Mouse (Mus musculus) Patski (cell line): Measurements from ENCODE around the gene Fbxl3. TPM values are rescaled to one million over a fixed set of nuclear protein-coding genes. Genes with fewer than 3 reads are reported as not detected.

Experiments
- ATAC-seq: fragments of 100-300 bp; one replicate; pipeline ENCODE4 v1.8.0; 2021
- CTCF ChIA-PET: fragments of 350-600 bp; sonication (Branson Sonifier 250); formaldehyde crosslinking; loops from one replicate; lab custom pipeline; 2022; ENCODE audit warnings: inconsistent platforms; lab: Charles Lee
- POLR2A ChIA-PET: fragments of 350-600 bp; sonication (Branson Sonifier 250); formaldehyde crosslinking; loops from one replicate; lab custom pipeline; 2022; ENCODE audit warnings: antibody characterized with exemption, inconsistent platforms; lab: Charles Lee
- DNase-seq: peaks from one replicate; pipeline ENCODE4 v3.0.0-alpha.2; 2011; ENCODE audit warnings: low read depth, low spot score
- H3K27me3 ChIP-seq: fragments of 371-371 bp; one replicate; pipeline ENCODE4 v1.5.1; 2021
- CTCF ChIP-seq: fragments of 100-300 bp; IDR thresholded peaks from one replicate; pipeline ENCODE4 v1.5.1; 2021
- in situ Hi-C: fragments of 300-500 bp; cut with MboI; formaldehyde crosslinking; loops from 3 replicates; pipeline ENCODE4 v1.11.1; 2018; ENCODE audit warnings: low pct_unique_long_range_greater_than_20kb, mixed read lengths
- polyA plus RNA-seq: library from polyadenylated mRNA; unstranded; gene quantifications from one replicate; pipeline ENCODE4 v1.2.3, GENCODE M21; 2021

The Fbxl3 gene
- polyA plus RNA-seq, 1 experiment from 2014 or later: 59.6 TPM

DNA sequence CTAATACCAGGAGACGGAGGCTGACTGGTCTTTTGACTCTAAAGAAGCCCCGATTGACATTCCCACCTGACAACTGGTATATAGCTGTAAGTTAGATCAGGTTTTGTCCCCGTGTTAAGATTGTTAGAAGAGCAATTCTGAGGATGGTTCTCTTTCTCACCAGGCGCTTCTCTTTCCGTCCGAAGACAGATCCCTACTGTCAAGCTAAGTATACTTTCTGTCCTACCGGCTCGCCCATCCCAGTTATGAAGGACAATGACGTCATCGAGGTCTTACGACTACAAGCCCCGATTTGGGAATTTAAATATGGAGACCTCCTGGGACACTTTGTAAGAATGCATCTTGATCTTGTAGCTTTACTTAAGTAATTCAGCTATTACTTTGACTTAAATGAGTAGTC lies 27.9 kb downstream of the Fbxl3 start:
- in situ Hi-C loops: no loop called here
- no peaks in the 10 kb centered on the region for H3K27me3 ChIP-seq
- ChIA-PET CTCF (interaction anchor here (0.9 to 1.3 kb wide), 3 partner anchors 13 to 198 kb away, joined by 3 to 4 read pairs (median 3); no protein-coding TSS in a partner anchor), POLR2A (interaction anchor here (2.2 kb wide), 1 partner anchor 10 kb away, joined by 7 read pairs; no protein-coding TSS in a partner anchor)
- ATAC-seq: no peak
- no peak for TF ChIP-seq CTCF
- no peak for DNase-seq

DNA sequence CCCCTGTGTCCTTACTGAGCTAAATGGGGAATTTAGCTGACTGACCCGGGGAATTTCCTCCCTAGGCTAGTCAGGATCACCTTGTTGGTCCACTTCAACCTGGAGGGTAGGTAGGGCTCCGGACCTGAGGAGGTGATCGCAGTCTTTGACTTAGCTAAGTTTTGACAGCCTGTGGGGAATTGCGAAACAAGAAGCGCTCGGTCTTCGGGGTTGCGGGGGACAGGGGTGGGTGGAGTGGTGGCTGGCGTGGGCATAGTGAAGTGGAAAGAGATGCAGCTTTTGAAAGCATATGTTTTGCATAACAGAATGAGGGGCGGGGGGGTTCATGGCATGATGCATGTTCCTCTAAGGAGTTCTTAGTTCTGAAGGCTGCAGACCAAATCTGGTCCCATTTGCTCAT lies 28.6 kb downstream of the Fbxl3 start:
- CTCF ChIA-PET: interaction anchor here (0.9 to 2.1 kb wide), 3 partner anchors 23 to 199 kb away, joined by 3 to 5 read pairs (median 3); no protein-coding TSS in a partner anchor
- in situ Hi-C loops: no loop called here

DNA sequence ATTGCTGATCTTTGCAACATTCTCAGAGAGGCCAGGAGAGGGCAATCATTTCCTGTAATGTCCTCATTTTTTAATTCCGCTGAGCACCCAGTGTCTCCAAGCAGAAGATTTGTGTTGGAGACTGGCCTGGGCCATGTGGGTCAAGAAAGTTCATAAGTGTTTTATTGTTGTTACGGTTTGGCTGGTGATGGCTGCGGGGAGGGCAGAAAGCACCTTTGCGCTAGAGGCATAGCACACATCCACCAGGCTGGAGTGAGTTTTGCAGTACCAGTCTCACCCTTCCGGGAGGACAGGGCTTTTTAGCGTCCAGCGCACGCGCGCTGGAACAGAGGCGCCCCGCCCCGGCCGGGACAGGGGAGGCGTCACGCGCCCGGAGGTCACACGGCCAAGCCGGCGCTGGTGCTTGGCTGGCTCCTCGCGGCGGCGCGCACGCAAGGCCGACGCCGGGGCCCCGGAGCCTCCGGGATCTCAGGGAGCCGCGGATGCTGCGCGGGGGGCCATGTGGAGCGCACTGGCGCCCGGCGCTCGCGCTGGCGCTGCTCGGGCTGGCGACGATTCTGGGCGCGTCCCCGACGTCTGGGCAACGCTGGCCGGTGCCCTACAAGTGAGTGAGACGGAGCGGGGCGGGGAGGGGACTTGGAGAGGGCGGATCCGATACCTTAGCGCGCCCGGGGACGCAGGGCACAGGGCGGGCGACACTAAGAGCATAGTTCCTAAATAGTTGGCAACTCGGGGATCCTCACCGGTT lies 29.3 kb downstream of the Fbxl3 start, which contains the start of gene Cln5:
Gene Cln5, plus strand, starts transcription at position 353 of the 748 bp plus-strand sequence.
- ATAC-seq: peak; percentile 95
- in situ Hi-C loops: loop anchor here (5.0 kb wide), 1 partner anchor 32 kb away; no protein-coding TSS in a partner anchor
- DNase-seq: peak; percentile 60
- ChIA-PET POLR2A (interaction anchor here (0.6 to 0.7 kb wide), 3 partner anchors 14 to 911 kb away, joined by 3 to 9 read pairs (median 4); no protein-coding TSS in a partner anchor), CTCF (interaction anchor here (1.0 to 2.1 kb wide), 4 partner anchors 9 to 28 kb away, joined by 3 to 5 read pairs (median 4); no protein-coding TSS in a partner anchor)
- TF ChIP-seq CTCF: peak; percentile 68
- no peaks in the 10 kb centered on the region for H3K27me3 ChIP-seq

More for the DNA sequence above, 28.6 kb downstream of the Fbxl3 start:
- TF ChIP-seq CTCF: no peak
- no peak for DNase-seq
- ATAC-seq: peak; percentile 3
- POLR2A ChIA-PET: interaction anchor here (0.6 kb wide), 1 partner anchor 911 kb away, joined by 4 read pairs; no protein-coding TSS in a partner anchor
- H3K27me3 ChIP-seq: no peaks in the 10 kb centered on the region

DNA sequence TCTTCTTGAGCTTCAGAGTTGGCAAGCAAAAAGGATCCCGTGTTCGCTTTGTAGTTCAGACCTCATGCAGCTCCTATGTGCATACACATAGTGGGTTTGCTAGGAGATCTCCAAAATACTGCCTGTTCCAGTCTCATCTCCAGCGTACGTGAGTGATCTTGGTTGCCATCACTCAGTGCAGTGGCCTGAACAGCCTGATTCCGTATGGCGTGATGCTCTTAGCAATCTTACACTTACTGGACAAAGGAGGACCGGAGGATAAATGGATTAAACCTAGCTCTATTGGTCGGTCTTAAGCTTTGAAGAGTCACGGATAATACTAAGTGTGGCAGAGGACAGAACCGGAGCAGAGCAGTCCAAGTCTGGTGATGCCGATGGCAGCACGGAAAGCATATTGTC lies 29.9 kb downstream of the Fbxl3 start:
- in situ Hi-C loops: loop anchor here (5.0 kb wide), 1 partner anchor 33 kb away; no protein-coding TSS in a partner anchor
- H3K27me3 ChIP-seq: no peaks in the 10 kb centered on the region
- ATAC-seq (no peak), DNase-seq (no peak)
- POLR2A ChIA-PET: interaction anchor here (0.6 to 0.7 kb wide), 2 partner anchors 13 to 20 kb away, joined by 3 to 9 read pairs; no protein-coding TSS in a partner anchor
- TF ChIP-seq CTCF: no peak
- CTCF ChIA-PET: interaction anchor here (0.7 to 2.1 kb wide), 6 partner anchors 10 to 57 kb away, joined by 3 to 5 read pairs (median 4); no protein-coding TSS in a partner anchor

DNA sequence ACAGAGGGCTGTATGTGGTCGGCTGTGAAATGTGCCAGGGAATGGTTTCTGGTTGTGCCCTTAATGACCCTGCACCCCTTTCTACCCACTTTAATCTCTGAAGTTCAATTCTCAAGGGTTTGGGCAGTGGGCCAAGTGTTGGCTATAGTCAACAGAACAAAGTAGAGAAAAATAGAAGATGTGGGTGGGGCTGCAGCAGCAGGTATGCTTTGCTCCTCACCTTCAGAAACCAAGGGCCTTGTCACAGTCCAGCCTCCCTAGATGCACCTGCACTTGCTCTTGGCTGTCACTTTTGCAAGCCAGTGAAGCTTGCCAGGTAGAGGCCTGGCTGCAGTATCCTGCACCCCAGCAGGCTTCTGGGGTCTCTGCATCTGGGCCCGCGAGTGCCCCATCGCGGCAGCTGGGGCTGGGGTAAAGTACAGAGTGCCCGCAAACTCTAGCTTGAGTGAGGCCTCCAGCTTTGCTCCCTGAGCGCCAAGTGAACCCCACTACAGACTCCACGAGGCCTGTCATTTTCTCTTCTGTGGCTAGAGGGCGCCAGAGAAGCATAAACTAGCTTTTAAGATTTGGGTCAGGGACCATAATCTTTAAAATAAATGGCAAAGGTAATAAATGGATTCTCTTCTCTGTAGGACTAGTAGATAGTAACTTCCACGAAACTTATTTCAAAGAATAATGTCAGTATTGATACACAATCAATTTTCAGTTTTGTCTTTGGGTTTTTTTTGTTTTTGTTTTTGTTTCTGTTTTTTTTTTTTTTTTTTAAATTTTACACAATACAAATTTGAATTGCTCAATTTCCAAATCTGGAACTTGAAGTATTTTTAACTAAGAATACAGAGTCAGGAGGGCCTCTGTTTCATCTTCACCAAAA lies 33.8 kb downstream of the Fbxl3 start:
- in situ Hi-C loops: loop anchor here (5.0 kb wide), 1 partner anchor 37 kb away; no protein-coding TSS in a partner anchor
- DNase-seq: no peak
- ChIA-PET POLR2A (no interaction called here), CTCF (interaction anchor here (0.8 to 1.8 kb wide), 7 partner anchors 9 to 57 kb away, joined by 3 to 5 read pairs (median 3); no protein-coding TSS in a partner anchor)
- H3K27me3 ChIP-seq: no peaks in the 10 kb centered on the region
- no peak for ATAC-seq
- peak; percentile 73 for TF ChIP-seq CTCF

DNA sequence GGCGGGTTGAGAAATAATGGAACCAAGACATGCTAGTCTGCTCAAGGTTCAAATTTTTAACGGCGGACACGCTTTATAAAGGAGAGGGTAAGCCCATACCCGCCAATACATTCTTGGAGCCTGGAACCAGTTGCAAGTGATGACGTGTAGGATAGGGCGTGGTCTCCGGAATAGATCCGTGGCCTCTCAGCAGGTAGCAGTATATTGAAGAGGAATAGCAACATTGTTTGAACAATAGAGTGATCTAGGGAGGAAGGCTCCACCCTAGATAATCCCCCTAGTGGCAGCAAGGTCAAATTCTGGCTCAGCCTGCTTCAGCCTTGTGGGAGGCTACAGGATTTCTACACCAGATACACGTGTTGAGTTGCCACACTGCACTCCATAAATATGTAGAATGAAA lies 39.9 kb downstream of the Fbxl3 start:
- ChIA-PET CTCF (interaction anchor here (2.3 kb wide), 1 partner anchor 47 kb away, joined by 6 read pairs; no protein-coding TSS in a partner anchor), POLR2A (no interaction called here)
- no peaks in the 10 kb centered on the region for H3K27me3 ChIP-seq
- in situ Hi-C loops: loop anchor here (5.0 kb wide), 1 partner anchor 42 kb away; no protein-coding TSS in a partner anchor
- TF ChIP-seq CTCF: no peak
- DNase-seq (no peak), ATAC-seq (no peak)

DNA sequence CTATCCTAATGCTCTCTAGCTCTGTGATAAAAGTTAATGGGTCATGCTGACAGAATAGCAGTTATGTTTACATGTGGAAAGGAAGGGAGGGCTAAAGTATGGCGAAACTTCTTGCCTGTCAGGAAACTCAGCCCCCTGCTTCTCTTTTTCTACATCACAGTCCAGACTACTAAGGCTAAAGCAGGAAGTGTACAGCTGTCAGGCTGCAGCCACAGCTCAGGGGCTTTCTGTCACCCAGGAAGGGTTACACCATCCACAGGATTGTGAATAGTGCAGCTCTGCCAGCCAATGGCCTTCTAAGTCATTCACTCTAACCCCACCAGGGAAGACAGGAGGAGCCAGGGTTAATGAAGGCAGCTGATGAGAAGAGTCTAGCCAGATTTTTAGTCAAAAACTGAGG lies 40.4 kb downstream of the Fbxl3 start:
- DNase-seq (no peak), ATAC-seq (no peak)
- ChIA-PET POLR2A (no interaction called here), CTCF (interaction anchor here (2.3 kb wide), 1 partner anchor 47 kb away, joined by 6 read pairs; no protein-coding TSS in a partner anchor)
- TF ChIP-seq CTCF: no peak
- H3K27me3 ChIP-seq: no peaks in the 10 kb centered on the region
- in situ Hi-C loops: loop anchor here (5.0 kb wide), 1 partner anchor 42 kb away; no protein-coding TSS in a partner anchor

DNA sequence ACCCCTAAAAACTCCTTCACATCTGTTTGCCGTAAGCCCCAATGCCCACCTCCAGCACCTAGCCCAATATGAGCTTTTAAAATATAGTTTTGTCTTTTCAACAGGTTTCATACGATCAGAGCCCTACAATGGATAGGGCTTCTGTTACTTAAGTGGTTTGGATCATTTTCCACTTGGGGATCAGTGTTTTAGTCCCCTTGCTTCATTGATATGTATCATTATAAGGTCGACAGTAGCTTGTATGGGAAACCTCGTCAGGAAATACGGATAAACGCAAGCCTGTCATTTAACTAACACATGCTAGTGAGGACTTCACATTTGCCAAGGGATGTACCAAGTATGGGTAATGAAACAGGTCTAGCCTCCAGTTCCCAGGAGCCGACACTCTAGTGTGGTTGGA lies 42.8 kb downstream of the Fbxl3 start:
- ChIA-PET POLR2A (no interaction called here), CTCF (interaction anchor here (0.8 to 1.6 kb wide), 2 partner anchors 9 to 44 kb away, joined by 4 read pairs; no protein-coding TSS in a partner anchor)
- ATAC-seq (no peak), DNase-seq (no peak)
- no peak for TF ChIP-seq CTCF
- no peaks in the 10 kb centered on the region for H3K27me3 ChIP-seq
- in situ Hi-C loops: loop anchor here (5.0 kb wide), 1 partner anchor 39 kb away; no protein-coding TSS in a partner anchor

DNA sequence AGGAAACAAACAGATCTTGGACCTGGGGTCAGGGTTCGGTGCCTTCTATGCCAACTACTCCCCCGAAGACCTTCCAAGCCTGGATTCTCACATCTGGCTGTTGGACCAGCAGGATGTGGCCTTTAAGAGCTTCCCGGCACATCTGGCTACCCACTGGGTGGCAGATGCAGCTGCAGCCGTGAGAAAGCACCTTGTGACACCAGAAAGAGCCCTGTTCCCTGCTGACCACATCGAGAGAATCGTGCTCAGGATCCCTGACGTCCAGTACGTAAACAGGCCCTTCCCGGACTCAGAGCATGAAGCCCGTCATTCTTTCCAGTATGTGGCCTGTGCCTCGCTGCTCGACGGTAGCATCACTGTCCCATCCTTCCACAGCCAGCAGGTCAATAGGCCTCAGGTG lies 44.6 kb downstream of the Fbxl3 start:
- no peak for DNase-seq
- CTCF ChIA-PET: interaction anchor here (0.8 to 7.5 kb wide), 2 partner anchors 11 to 40 kb away, joined by 3 to 132 read pairs; no protein-coding TSS in a partner anchor
- TF ChIP-seq CTCF: no peak
- POLR2A ChIA-PET: no interaction called here
- no peak for ATAC-seq
- H3K27me3 ChIP-seq: no peaks in the 10 kb centered on the region
- in situ Hi-C loops: loop anchor here (5.0 kb wide), 1 partner anchor 37 kb away; no protein-coding TSS in a partner anchor
